Comparison of ENCODE assay signal across 8 mouse cellular contexts in genomic region chr2:101796287-101797115, GRCm38 (mm10).
DNase-seq lines count a peak whose midpoint lies in the region; ATAC-seq and TF ChIP-seq lines count a peak whose summit lies in the region.

No protein-coding gene starts in this region.

- 0 out of 2 replicates have a peak overlapping the region, but pooled peaks have one; percentile 11 for H3K27ac ChIP-seq in bone marrow, adult 2 months (ENCODE audit: control insufficient read depth, insufficient read depth, low read depth, low read length, poor library complexity)
- peak overlapping the region; percentile 23; the same call in 1 of the 2 replicates for H3K27ac ChIP-seq in forebrain, embryonic 16.5 days (ENCODE audit: low read length)
- no peak overlapping the region for H3K27ac ChIP-seq in neural tube, embryonic 13.5 days (replicated peaks)
- peak overlapping the region; percentile 67 for H3K27ac ChIP-seq in stomach, postnatal 0 days (replicated peaks)

- H3K36me3 ChIP-seq in forebrain, embryonic 16.5 days (ENCODE audit: control insufficient read depth, insufficient read depth), result no peaks in the 10 kb centered on the region
- no peaks in the 10 kb centered on the region for H3K36me3 ChIP-seq in neural tube, embryonic 13.5 days
- no peaks in the 10 kb centered on the region for H3K36me3 ChIP-seq in stomach, postnatal 0 days (ENCODE audit: control insufficient read depth, insufficient read depth, low read length)

- H3K4me2 ChIP-seq in forebrain, embryonic 16.5 days (ENCODE audit: low read length), result peak overlapping the region; percentile 87
- H3K4me2 ChIP-seq in neural tube, embryonic 13.5 days, result peak overlapping the region; percentile 73
- H3K4me2 ChIP-seq in stomach, postnatal 0 days (replicated peaks; ENCODE audit: low read depth), result peak overlapping the region; percentile 92

- peak overlapping the region; percentile 54 for H3K9ac ChIP-seq in forebrain, embryonic 16.5 days (replicated peaks; ENCODE audit: low read depth, low read length)
- H3K9ac ChIP-seq in neural tube, embryonic 13.5 days, result peak overlapping the region; percentile 55; the same call in 1 of the 2 replicates
- peak overlapping the region; percentile 62 for H3K9ac ChIP-seq in stomach, postnatal 0 days (ENCODE audit: low read length)

- H3K4me1 ChIP-seq in bone marrow, adult 2 months (ENCODE audit: control insufficient read depth, insufficient read depth, low read length), result no peaks in the 10 kb centered on the region; the same call in 1 of the 2 replicates
- H3K4me1 ChIP-seq in forebrain, embryonic 16.5 days (replicated peaks; ENCODE audit: control insufficient read depth, insufficient read depth, low read length), result peaks cover 27% of the 10 kb centered on the region
- peaks cover 25% of the 10 kb centered on the region for H3K4me1 ChIP-seq in neural tube, embryonic 13.5 days (replicated peaks)
- peaks cover 3% of the 10 kb centered on the region; the same call in 1 of the 2 replicates for H3K4me1 ChIP-seq in stomach, postnatal 0 days (replicated peaks; ENCODE audit: control insufficient read depth, insufficient read depth)

- ATAC-seq in forebrain, embryonic 16.5 days, result peak; percentile 82
- peak; percentile 72 for ATAC-seq in neural tube, embryonic 13.5 days (ENCODE audit: low read depth)
- peak; percentile 77 for ATAC-seq in stomach, postnatal 0 days (ENCODE audit: low FRiP score, low TSS enrichment)

- DNase-seq in CD4-positive helper T cell, adult 2 months (ENCODE audit: low read depth, low spot score), result peak; percentile 77
- peak; percentile 54 for DNase-seq in heart, postnatal 25 days (ENCODE audit: low spot score)
- DNase-seq in kidney, postnatal 4 days, result peak; percentile 92 to 94
- peak; percentile 81 to 82 for DNase-seq in lung, adult 18-20 months
- peak; percentile 76 for DNase-seq in stomach, postnatal 0 days (ENCODE audit: low spot score)

- peaks cover 18% of the 10 kb centered on the region; the same call in 1 of the 2 replicates for H3K27me3 ChIP-seq in forebrain, embryonic 16.5 days (replicated peaks; ENCODE audit: control insufficient read depth, insufficient read depth, low read length)
- H3K27me3 ChIP-seq in neural tube, embryonic 13.5 days, result peaks cover 35% of the 10 kb centered on the region
- H3K27me3 ChIP-seq in stomach, postnatal 0 days (ENCODE audit: control insufficient read depth, insufficient read depth, low read length), result no peaks in the 10 kb centered on the region

- no peak for TF ChIP-seq EP300 in stomach, postnatal 0 days (optimal IDR thresholded peaks at IDR 0.05)

- H3K9me3 ChIP-seq in forebrain, embryonic 16.5 days (ENCODE audit: control insufficient read depth, low read length), result no peaks in the 10 kb centered on the region
- H3K9me3 ChIP-seq in neural tube, embryonic 13.5 days, result no peaks in the 10 kb centered on the region
- H3K9me3 ChIP-seq in stomach, postnatal 0 days (ENCODE audit: control insufficient read depth, low read length), result no peaks in the 10 kb centered on the region

- intact Hi-C loops in heart, postnatal 25 days (cut with DNase I), result loop anchor here (2.0 to 5.0 kb wide), 2 partner anchors 32 to 76 kb away; no protein-coding TSS in a partner anchor

- peak overlapping the region; percentile 44 for H3K4me3 ChIP-seq in bone marrow, adult 2 months (replicated peaks; ENCODE audit: control insufficient read depth, low read depth, low read length)
- H3K4me3 ChIP-seq in forebrain, embryonic 16.5 days (replicated peaks; ENCODE audit: low read length), result peak overlapping the region; percentile 51
- H3K4me3 ChIP-seq in neural tube, embryonic 13.5 days, result peak overlapping the region; percentile 45
- peak overlapping the region; percentile 57 for H3K4me3 ChIP-seq in stomach, postnatal 0 days (ENCODE audit: low read depth, low read length)

- peak; percentile 70 for TF ChIP-seq CTCF in bone marrow, adult 2 months (IDR thresholded peaks at IDR 0.05; ENCODE audit: control insufficient read depth, insufficient read depth, low read length)
- peak; percentile 86 for TF ChIP-seq CTCF in stomach, postnatal 0 days (IDR thresholded peaks at IDR 0.05; ENCODE audit: low read depth)

- 0 out of 2 replicates have a peak, but pooled peaks have one; percentile 17 for TF ChIP-seq POLR2A in bone marrow, adult 2 months (IDR thresholded peaks at IDR 0.05; ENCODE audit: borderline replicate concordance, control insufficient read depth, low read depth, low read length)

- WGBS in bone marrow, adult 2 months, result 1% methylated on average over 55 of the region's 55 CpGs
- 2% methylated on average over 55 of the region's 55 CpGs for WGBS in forebrain, embryonic 16.5 days
- 1% methylated on average over 49 of the region's 55 CpGs for WGBS in neural tube, embryonic 13.5 days
- WGBS in stomach, postnatal 0 days, result 1% methylated on average over 52 of the region's 55 CpGs
